Mouse (Mus musculus): ENCODE measurements around the gene Gm10337. TPM values are rescaled to one million over a fixed set of nuclear protein-coding genes. Genes with fewer than 3 reads are reported as not detected.

Gene Gm10337
- polyA plus RNA-seq (2017; shearing (Covaris generic)) = not detected

DNA sequence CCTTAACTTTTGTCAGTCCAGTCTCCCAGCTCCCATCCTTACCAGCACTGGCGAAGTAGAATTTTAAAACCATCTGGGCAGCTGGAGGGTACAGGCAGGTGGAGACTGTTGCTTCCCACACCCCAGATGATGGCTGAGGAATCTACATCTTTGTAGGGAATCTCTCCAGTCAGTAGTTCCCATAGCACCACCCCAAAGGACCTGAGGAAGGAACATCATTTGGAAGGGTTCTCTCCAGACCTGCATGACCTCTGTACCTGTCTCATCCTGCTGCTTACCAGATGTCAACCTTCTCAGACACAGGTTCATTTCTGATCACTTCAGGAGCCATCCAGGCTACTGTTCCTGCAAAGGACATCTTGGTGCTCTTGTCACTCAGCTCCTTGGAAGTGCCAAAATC lies at the start of gene Gm10337:
Gene Gm10337, plus strand, starts transcription at position 276 of the 400 bp plus-strand sequence.

DNA sequence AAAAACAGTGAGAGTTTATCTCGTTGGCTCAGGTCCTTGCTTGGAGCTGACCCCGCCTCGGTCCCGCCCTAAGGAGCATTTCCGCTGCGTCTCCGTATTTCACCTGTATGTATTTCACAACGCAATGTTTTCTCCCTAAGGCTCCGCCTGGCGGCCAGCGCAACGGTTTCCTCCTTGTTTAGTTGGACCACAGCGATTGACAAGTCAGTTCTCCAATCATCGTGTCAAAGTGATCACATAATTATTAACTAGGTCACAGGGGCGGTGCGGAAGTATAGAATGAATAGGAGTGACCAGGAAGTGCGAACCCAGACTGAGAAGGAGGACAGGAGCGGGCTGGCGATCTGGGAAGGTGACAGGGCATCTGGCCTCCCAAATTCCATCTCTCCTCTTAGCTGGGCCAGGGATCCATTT lies 44.6 kb upstream of the Gm10337 start, which contains the start of gene Prr13:
Gene Prr13, plus strand, starts transcription at position 125 of the 414 bp plus-strand sequence.

GRCm38 (mm10) chr15:102470183-102470604 lies 33.3 kb upstream of the Gm10337 start, which contains the start of gene Pcbp2:
Pcbp2 (plus strand) TSS chr15:102470539.

GRCm38 (mm10) chr15:102516728-102517404 lies 13.3 kb downstream of the Gm10337 start, which contains the start of gene Map3k12:
Map3k12 (minus strand) TSS chr15:102517064.

GRCm38 (mm10) chr15:102517976-102518858 lies 14.7 kb downstream of the Gm10337 start, which contains the start of gene Tarbp2:
Tarbp2 (plus strand) TSS chr15:102518192.

GRCm38 (mm10) chr15:102524892-102525485 lies 21.5 kb downstream of the Gm10337 start, which contains the start of gene Npff:
Npff (minus strand) TSS chr15:102524942.

Other genes starting within 250 kb of the Gm10337 start
- gene Rarg, start 246.2 kb upstream of the Gm10337 start, polyA plus RNA-seq (2017; shearing (Covaris generic)) = 18.4 TPM
- gene Gm9918, start 233.2 kb upstream of the Gm10337 start, polyA plus RNA-seq (2017; shearing (Covaris generic)) = 0.40 TPM
- gene Mfsd5, start 224.3 kb upstream of the Gm10337 start, polyA plus RNA-seq (2017; shearing (Covaris generic)) = 40.0 TPM
- gene Espl1, start 207.5 kb upstream of the Gm10337 start, polyA plus RNA-seq (2017; shearing (Covaris generic)) = 1.2 TPM
- 421 TPM for gene Pfdn5, start 177.6 kb upstream of the Gm10337 start, polyA plus RNA-seq (2017; shearing (Covaris generic))
- 49.8 TPM for gene Myg1, start 172.0 kb upstream of the Gm10337 start, polyA plus RNA-seq (2017; shearing (Covaris generic))
- gene Aaas, start 153.0 kb upstream of the Gm10337 start, polyA plus RNA-seq (2017; shearing (Covaris generic)) = 42.9 TPM
- not detected for gene Sp7, start 136.5 kb upstream of the Gm10337 start, polyA plus RNA-seq (2017; shearing (Covaris generic))
- 17.0 TPM for gene Sp1, start 97.6 kb upstream of the Gm10337 start, polyA plus RNA-seq (2017; shearing (Covaris generic))
- not detected for gene Amhr2, start 58.4 kb upstream of the Gm10337 start, polyA plus RNA-seq (2017; shearing (Covaris generic))
- gene Prr13, start 44.7 kb upstream of the Gm10337 start, polyA plus RNA-seq (2017; shearing (Covaris generic)) = 682 TPM
- gene Pcbp2, start 33.2 kb upstream of the Gm10337 start, polyA plus RNA-seq (2017; shearing (Covaris generic)) = 99.4 TPM
- gene Map3k12, start 13.3 kb downstream of the Gm10337 start, polyA plus RNA-seq (2017; shearing (Covaris generic)) = 6.5 TPM
- 56.5 TPM for gene Tarbp2, start 14.5 kb downstream of the Gm10337 start, polyA plus RNA-seq (2017; shearing (Covaris generic))
- gene Npff, start 21.2 kb downstream of the Gm10337 start, polyA plus RNA-seq (2017; shearing (Covaris generic)) = 1.7 TPM
- gene Gm28047, start 121.3 kb downstream of the Gm10337 start, polyA plus RNA-seq (2017; shearing (Covaris generic)) = not detected
- 30.2 TPM for gene Atf7, start 121.7 kb downstream of the Gm10337 start, polyA plus RNA-seq (2017; shearing (Covaris generic))
- 13.8 TPM for gene Atp5g2, start 168.6 kb downstream of the Gm10337 start, polyA plus RNA-seq (2017; shearing (Covaris generic))
- gene Calcoco1, start 218.5 kb downstream of the Gm10337 start, polyA plus RNA-seq (2017; shearing (Covaris generic)) = 19.1 TPM